Mouse (Mus musculus): ENCODE results near the gene Psme1. TPM values are rescaled to one million over a fixed set of nuclear protein-coding genes. Genes with fewer than 3 reads are reported as not detected.

Psme1 gene
- 108 and 116 TPM in 2 replicates for polyA plus RNA-seq (2015; fragmentation: Nextera tagmentation; extraction: Ambion mirVana)

DNA sequence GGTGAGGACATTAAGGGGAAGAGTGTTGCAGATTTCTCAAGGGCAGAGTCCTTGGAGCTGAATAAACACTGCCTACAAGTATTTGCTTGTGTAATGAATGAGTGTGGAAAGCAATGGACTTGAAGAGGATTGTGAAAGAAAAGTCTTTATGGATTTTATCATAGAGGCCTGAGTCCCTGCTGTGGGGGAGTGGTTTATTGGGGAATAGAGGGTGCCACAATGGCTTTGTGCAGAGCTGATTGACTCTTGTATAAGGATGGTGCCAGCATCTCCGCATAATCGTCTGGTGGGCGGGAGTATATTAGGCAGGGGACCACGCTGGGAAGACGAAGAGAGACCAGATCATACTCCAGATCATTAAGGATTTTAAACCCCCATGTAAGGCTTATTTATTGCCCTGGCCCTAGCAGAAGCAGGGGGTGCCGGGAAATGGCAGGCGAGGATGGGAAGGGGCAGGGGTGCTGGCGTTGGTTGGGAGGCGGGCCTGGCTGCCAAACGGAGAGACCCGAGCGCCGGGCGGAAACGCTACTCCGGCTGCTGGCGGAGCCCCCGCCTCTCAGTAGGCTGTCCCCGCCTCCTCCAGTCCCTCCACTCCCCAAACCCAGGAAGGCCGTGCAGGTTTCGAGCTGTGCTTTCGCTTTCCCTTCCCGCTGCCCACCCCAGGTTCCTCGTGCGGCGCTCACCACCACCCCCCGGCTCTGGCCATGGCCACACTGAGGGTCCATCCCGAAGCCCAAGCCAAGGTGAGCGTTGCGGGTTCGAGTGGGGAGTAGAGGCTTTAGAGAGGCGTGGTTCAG is at the start of gene Psme1:
TSS of gene Psme1 (plus strand) at position 253 of the 797 bp plus-strand sequence.
- Histone ChIP-seq H3K4me3 (replicated peaks) (peak within 1 kb of the TSS; percentile 80), H3K9ac (peak within 1 kb of the TSS; percentile 85), H3K36me3 (replicated peaks) (peaks cover 25% of the 10 kb centered on the region), H3K9me3 (replicated peaks) (no peaks in the 10 kb centered on the region), H3K4me1 (replicated peaks) (peaks cover 48% of the 10 kb centered on the region), H3K27ac (replicated peaks) (peak within 1 kb of the TSS; percentile 84), H3K4me2 (peak within 1 kb of the TSS; percentile 90), H3K27me3 (no peaks in the 10 kb centered on the region)
- ATAC-seq (ENCODE audit: insufficient read depth) = peak; percentile 78
- WGBS (ENCODE audit: insufficient replicate concordance) = under 1% methylated on average over 32 of the region's 32 CpGs

DNA sequence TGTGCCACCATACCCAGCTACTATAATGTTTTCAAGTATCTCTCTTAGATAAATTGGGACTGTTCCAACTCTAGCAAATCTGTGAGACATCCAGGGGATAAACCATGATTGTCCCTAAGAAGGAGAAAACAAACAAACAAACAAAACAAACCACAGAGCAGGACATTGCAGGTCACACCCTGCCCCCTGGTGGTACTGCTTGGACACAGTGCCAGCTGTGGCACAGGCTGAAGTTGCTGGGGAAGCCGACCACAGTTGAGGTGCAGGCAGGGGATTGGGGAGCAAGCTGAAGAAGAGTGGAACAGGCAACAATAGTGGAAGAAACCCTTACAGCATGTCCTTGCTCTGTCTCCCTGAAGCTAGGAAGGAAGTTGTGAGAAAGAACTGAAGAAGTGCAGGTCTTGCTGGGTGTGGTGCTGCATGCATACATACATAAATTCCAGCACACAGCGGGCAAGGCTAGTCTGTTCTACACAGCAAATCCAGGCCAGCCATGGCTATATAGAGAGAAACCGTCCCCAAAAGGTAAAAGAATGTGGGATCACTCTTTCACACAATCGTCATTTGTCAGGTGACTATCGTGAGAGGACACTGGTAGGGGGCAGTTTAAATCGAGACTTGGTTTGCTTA is 41.7 kb upstream of the Psme1 start:
- no peak overlapping the region for H3K4me2 ChIP-seq
- 47% methylated on average over 6 of the region's 6 CpGs for WGBS (ENCODE audit: insufficient replicate concordance)

DNA sequence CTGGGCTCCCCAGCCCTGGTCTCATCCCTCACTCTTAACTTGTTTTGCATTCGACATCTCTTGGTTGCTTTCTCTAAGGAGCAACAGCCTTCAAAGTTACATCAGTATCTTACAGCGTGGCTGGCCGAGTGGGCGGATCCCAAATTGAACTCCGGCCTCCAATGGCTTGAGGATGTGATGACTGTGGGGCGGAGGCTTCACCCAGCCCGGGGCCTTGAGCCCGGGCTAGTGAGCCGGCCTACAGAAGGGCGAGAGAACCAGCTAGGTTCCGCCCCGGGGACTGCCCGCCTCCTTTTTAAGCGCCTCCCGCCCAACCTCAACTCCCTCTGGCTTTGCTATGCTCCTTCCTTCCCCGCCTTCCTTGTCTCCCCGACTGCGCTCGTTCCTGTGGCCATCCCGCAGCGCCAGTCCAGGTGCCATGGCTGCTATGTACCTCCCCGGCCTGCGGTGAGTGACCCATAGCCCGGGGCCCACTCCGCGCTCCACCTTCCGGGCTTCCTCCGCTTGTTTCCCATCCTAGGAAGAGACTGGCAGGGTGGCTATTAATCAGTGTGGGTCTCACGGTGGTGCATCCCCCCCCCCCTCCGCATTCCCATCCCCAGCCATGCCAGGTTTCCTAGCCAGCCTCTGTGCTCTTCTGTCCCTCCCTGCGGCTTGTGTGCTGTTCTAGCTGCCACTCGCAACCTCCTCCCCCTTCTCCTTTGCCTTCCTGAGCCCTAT is 37.7 kb upstream of the Psme1 start, which contains the start of gene Pck2:
TSS of gene Pck2 (plus strand) at position 200 of the 720 bp plus-strand sequence.
- peak; percentile 98 for ATAC-seq (ENCODE audit: insufficient read depth)
- Histone ChIP-seq H3K36me3 (replicated peaks) (peaks cover 33% of the 10 kb centered on the region), H3K4me3 (replicated peaks) (peak within 1 kb of the TSS; percentile 74), H3K4me2 (peak within 1 kb of the TSS; percentile 91), H3K27ac (replicated peaks) (peak within 1 kb of the TSS; percentile 92), H3K9ac (peak within 1 kb of the TSS; percentile 87), H3K9me3 (replicated peaks) (no peaks in the 10 kb centered on the region), H3K27me3 (no peaks in the 10 kb centered on the region), H3K4me1 (replicated peaks) (peaks cover 44% of the 10 kb centered on the region)
- under 1% methylated on average over 32 of the region's 32 CpGs for WGBS (ENCODE audit: insufficient replicate concordance)

More for the DNA sequence above, 41.7 kb upstream of the Psme1 start:
- no peak overlapping the region for H3K4me3 ChIP-seq (replicated peaks)
- H3K9ac ChIP-seq = no peak overlapping the region
- ATAC-seq (ENCODE audit: insufficient read depth) = no peak
- no peaks in the 10 kb centered on the region for H3K36me3 ChIP-seq (replicated peaks)
- H3K9me3 ChIP-seq (replicated peaks) = no peaks in the 10 kb centered on the region
- H3K27ac ChIP-seq (replicated peaks) = no peak overlapping the region
- peaks cover 4% of the 10 kb centered on the region; the same call in 1 of the 2 replicates for H3K27me3 ChIP-seq
- peaks cover 28% of the 10 kb centered on the region for H3K4me1 ChIP-seq (replicated peaks)

DNA sequence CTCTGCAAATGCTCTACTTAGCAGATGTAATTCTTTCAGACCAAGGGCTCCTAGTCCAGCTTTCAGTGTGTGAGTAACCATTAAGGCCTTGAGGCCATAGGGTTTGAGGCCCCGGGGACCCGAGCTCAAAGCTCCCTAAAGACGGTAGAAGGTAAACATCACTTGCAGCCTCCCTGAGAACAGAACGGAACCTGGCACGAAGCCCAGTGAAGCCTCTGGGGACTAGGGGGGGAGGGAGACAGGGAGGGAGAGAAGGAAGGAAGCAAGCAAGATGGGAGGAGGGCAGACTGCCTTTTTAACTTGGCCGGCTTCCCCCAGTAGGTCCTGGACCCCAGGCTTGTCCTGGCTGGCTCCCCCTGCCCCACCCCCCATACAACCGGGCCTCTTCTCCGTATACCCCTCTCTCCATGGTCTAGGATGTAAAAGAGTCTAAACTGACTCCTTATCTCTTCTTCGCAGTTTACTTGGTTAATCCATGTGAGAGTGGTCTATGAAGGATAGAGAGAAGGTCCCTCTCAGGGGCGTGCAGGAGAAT is 37.1 kb upstream of the Psme1 start:
- Histone ChIP-seq H3K4me1 (replicated peaks) (peaks cover 44% of the 10 kb centered on the region), H3K4me2 (peak overlapping the region; percentile 91), H3K4me3 (replicated peaks) (peak overlapping the region; percentile 74), H3K27me3 (no peaks in the 10 kb centered on the region), H3K9ac (peak overlapping the region; percentile 87), H3K27ac (replicated peaks) (peak overlapping the region; percentile 92), H3K9me3 (replicated peaks) (no peaks in the 10 kb centered on the region), H3K36me3 (replicated peaks) (peaks cover 39% of the 10 kb centered on the region)
- ATAC-seq (ENCODE audit: insufficient read depth) = peak; percentile 16
- 3% methylated on average over 10 of the region's 10 CpGs for WGBS (ENCODE audit: insufficient replicate concordance)

DNA sequence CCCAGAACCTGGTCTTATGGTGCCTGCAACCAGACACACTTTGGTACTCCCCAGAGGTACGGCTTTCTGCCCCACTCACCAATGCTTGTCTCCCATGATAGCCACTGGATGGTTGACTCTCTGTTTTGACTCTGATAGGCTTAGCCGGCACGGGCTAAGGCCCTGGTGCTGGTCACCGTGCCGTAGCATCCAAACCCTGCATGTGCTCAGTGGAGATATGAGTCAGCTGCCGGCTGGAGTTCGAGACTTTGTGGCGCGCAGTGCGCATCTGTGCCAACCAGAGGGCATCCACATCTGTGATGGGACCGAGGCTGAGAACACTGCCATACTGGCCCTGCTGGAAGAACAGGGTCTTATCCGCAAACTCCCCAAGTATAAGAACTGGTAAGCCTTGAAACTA is 35.7 kb upstream of the Psme1 start:
- Histone ChIP-seq H3K4me1 (replicated peaks) (peaks cover 39% of the 10 kb centered on the region), H3K27ac (replicated peaks) (peak overlapping the region; percentile 92; the same call in 1 of the 2 replicates), H3K9ac (0 out of 2 replicates have a peak overlapping the region, but pooled peaks have one; percentile 87), H3K36me3 (replicated peaks) (peaks cover 53% of the 10 kb centered on the region), H3K27me3 (no peaks in the 10 kb centered on the region), H3K9me3 (replicated peaks) (no peaks in the 10 kb centered on the region), H3K4me3 (replicated peaks) (peak overlapping the region; percentile 74; the same call in 1 of the 2 replicates), H3K4me2 (peak overlapping the region; percentile 91)
- 65% methylated on average over 12 of the region's 12 CpGs for WGBS (ENCODE audit: insufficient replicate concordance)
- ATAC-seq (ENCODE audit: insufficient read depth) = peak; percentile 5; the same call in 1 of the 2 replicates

DNA sequence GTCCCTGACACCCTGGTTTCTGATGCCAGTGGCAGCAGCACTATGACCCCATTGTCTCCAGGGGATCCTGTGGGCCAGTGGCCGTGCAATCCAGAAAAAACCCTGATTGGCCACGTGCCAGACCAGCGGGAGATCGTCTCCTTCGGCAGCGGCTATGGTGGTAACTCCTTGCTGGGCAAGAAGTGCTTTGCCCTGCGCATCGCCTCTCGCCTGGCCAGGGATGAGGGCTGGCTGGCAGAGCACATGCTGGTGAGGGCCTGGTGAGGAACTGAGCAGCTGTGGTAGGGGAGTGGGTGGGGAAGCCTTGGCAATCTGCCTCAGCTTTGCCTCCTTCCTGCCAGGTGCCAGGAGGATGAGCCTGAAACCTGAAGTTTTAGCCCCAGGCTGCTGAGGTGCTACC is 33.6 kb upstream of the Psme1 start:
- 89% methylated on average over 9 of the region's 9 CpGs for WGBS (ENCODE audit: insufficient replicate concordance)
- Histone ChIP-seq H3K27me3 (no peaks in the 10 kb centered on the region), H3K27ac (replicated peaks) (no peak overlapping the region), H3K4me3 (replicated peaks) (no peak overlapping the region), H3K36me3 (replicated peaks) (peaks cover 74% of the 10 kb centered on the region), H3K4me2 (no peak overlapping the region), H3K9ac (no peak overlapping the region), H3K9me3 (replicated peaks) (no peaks in the 10 kb centered on the region), H3K4me1 (replicated peaks) (peaks cover 33% of the 10 kb centered on the region)
- no peak for ATAC-seq (ENCODE audit: insufficient read depth)

DNA sequence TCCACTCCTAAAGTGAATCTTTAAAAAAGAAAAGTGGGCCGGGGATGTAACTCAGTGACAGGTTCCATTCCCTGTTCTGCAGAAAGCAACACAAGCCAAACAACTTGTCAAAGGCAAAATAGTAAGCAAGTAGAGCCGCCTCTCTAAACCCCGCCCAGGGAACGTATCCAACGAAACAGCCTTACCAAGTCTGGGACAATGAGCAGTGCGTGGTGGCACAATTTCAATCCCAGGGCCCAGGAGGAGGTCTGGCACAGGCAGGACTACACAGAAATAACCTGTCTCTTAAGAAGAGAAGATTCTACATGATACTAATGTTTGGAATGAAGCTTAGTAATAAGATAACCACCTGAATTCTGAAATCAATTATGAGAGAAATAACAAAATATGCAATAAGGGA is 27.7 kb upstream of the Psme1 start:
- Histone ChIP-seq H3K27ac (replicated peaks) (no peak overlapping the region), H3K4me3 (replicated peaks) (no peak overlapping the region), H3K27me3 (no peaks in the 10 kb centered on the region), H3K9me3 (replicated peaks) (no peaks in the 10 kb centered on the region), H3K36me3 (replicated peaks) (peaks cover 56% of the 10 kb centered on the region), H3K4me1 (replicated peaks) (peaks cover 6% of the 10 kb centered on the region), H3K4me2 (no peak overlapping the region), H3K9ac (no peak overlapping the region)
- ATAC-seq (ENCODE audit: insufficient read depth) = no peak
- WGBS (ENCODE audit: insufficient replicate concordance) = 82% methylated on average over 6 of the region's 6 CpGs

DNA sequence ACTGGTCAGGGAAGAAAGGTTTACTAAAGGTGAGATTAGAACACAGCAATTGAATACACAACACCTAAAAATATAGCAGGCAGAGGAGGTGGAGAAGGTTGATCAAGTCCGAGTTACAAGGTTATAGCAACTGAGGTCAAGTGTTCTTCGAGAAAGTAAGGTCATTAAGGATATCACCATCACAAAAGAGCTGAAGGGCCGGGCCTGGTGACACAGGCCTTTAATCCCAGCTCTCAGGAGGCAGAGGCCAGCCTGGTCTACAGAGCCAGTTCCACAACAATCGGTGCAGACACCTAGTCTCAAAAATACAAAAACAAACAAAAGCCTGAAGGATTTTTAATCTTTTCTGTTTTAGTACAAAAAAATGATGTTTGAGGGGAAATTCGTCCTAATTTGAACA is 26.6 kb upstream of the Psme1 start:
- no peaks in the 10 kb centered on the region for H3K9me3 ChIP-seq (replicated peaks)
- H3K4me3 ChIP-seq (replicated peaks) = no peak overlapping the region
- no peak for ATAC-seq (ENCODE audit: insufficient read depth)
- no peak overlapping the region for H3K27ac ChIP-seq (replicated peaks)
- H3K36me3 ChIP-seq (replicated peaks) = peaks cover 44% of the 10 kb centered on the region
- no peak overlapping the region for H3K9ac ChIP-seq
- H3K27me3 ChIP-seq = no peaks in the 10 kb centered on the region
- WGBS (ENCODE audit: insufficient replicate concordance) = 73% methylated on average over 5 of the region's 5 CpGs
- no peak overlapping the region for H3K4me2 ChIP-seq
- peaks cover 14% of the 10 kb centered on the region for H3K4me1 ChIP-seq (replicated peaks)

DNA sequence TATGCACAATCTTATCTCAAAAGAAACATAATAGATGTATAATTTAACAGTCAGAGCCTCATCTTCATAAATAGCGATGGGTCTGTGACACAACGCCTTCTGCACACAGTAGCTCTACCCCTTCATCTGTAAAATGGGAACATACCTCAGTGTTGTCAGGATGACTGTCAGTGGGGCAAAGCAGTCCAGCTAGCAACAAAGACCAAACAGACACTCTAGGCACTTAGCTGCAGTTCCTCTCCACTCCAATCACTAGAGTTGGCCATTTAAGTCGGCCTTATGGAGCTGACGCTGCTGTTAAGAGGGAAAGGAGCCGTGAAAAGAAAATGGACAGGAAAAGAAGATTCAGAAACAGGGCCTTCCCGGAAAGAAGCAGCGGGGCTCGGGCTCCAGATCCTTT is 26.1 kb upstream of the Psme1 start:
- H3K36me3 ChIP-seq (replicated peaks) = peaks cover 40% of the 10 kb centered on the region
- WGBS (ENCODE audit: insufficient replicate concordance) = 83% methylated on average over 8 of the region's 8 CpGs
- no peaks in the 10 kb centered on the region for H3K9me3 ChIP-seq (replicated peaks)
- H3K27me3 ChIP-seq = no peaks in the 10 kb centered on the region
- H3K27ac ChIP-seq (replicated peaks) = no peak overlapping the region
- peaks cover 18% of the 10 kb centered on the region for H3K4me1 ChIP-seq (replicated peaks)
- ATAC-seq (ENCODE audit: insufficient read depth) = no peak
- no peak overlapping the region for H3K9ac ChIP-seq
- no peak overlapping the region for H3K4me3 ChIP-seq (replicated peaks)
- no peak overlapping the region for H3K4me2 ChIP-seq

DNA sequence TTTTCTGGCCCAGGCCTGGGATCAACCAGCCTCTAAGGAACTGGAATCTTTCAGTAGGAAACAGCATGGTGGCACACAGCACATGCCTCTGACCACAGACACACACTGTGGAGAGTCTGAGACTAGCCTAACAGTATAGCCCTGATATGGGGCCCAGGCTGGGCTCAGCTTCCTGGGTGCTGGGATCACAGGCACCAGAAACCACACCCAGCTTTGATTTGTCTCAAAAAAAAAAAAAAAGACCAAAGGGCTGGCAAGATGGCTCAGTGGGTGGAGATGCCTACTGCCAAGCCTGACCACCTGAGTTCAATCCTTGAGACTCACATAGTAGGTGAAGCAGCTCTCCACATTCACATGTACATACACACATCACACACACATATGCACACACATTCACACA is 23.3 kb upstream of the Psme1 start:
- H3K27ac ChIP-seq (replicated peaks) = no peak overlapping the region
- no peaks in the 10 kb centered on the region for H3K9me3 ChIP-seq (replicated peaks)
- no peak overlapping the region for H3K4me3 ChIP-seq (replicated peaks)
- H3K4me2 ChIP-seq = no peak overlapping the region
- H3K4me1 ChIP-seq (replicated peaks) = peaks cover 42% of the 10 kb centered on the region
- H3K27me3 ChIP-seq = no peaks in the 10 kb centered on the region
- peaks cover 12% of the 10 kb centered on the region for H3K36me3 ChIP-seq (replicated peaks)
- no peak for ATAC-seq (ENCODE audit: insufficient read depth)
- no peak overlapping the region for H3K9ac ChIP-seq

DNA sequence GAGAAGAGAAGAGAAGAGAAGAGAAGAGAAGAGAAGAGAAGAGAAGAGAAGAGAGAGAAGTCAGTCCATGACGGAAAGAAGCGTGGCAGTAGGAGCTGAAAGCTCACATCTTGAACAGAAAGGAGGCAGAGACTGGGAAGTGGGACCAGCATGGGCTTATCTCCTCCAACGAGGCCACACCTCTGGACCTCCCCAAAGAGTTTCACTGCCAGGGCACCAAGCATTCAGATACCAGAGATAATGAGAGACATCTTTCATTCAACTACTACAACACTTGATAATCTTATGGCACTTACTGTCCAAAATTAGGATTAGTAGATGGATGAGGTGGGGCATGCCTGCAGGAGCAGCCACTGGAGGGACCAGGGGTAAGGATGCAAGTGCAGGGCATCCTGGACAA is 22.1 kb upstream of the Psme1 start:
- 64% methylated on average over 3 of the region's 3 CpGs for WGBS (ENCODE audit: insufficient replicate concordance)

More for the DNA sequence above, 22.1 kb upstream of the Psme1 start:
- H3K27me3 ChIP-seq = no peaks in the 10 kb centered on the region
- no peak overlapping the region for H3K4me2 ChIP-seq
- peaks cover under 1% of the 10 kb centered on the region; the same call in 1 of the 2 replicates for H3K36me3 ChIP-seq (replicated peaks)
- peaks cover 42% of the 10 kb centered on the region for H3K4me1 ChIP-seq (replicated peaks)
- H3K9ac ChIP-seq = no peak overlapping the region
- no peak overlapping the region for H3K4me3 ChIP-seq (replicated peaks)
- H3K9me3 ChIP-seq (replicated peaks) = no peaks in the 10 kb centered on the region
- no peak for ATAC-seq (ENCODE audit: insufficient read depth)
- no peak overlapping the region for H3K27ac ChIP-seq (replicated peaks)
